Mouse (Mus musculus) limb, embryonic 10.5 days (tissue): Measurements from ENCODE around the gene Nxn. TPM values are rescaled to one million over a fixed set of nuclear protein-coding genes. Genes with fewer than 3 reads are reported as not detected.

Experiments used
- DNase-seq: peaks from one replicate; pipeline ENCODE4 v3.0.0-alpha.2; 2017; ENCODE audit warnings: low spot score
- H3K27ac ChIP-seq: fragments of 300-500 bp; sonication (generic); 2 replicates; pipeline ENCODE4 v1.5.1; 2016; ENCODE audit warnings: mild to moderate bottlenecking
- H3K27me3 ChIP-seq: fragments of 300-500 bp; sonication (generic); 2 replicates; pipeline ENCODE4 v1.6.1; 2016; ENCODE audit warnings: low read depth, mild to moderate bottlenecking; ENCODE audit not compliant: poor library complexity, severe bottlenecking
- H3K36me3 ChIP-seq: fragments of 300-500 bp; sonication (generic); 2 replicates; pipeline ENCODE4 v1.6.1; 2016; ENCODE audit warnings: mild to moderate bottlenecking, moderate library complexity
- H3K4me1 ChIP-seq: fragments of 300-500 bp; sonication (generic); 2 replicates; pipeline ENCODE4 v1.6.1; 2016
- H3K4me3 ChIP-seq: fragments of 300-500 bp; sonication (generic); 2 replicates; pipeline ENCODE4 v1.5.1; 2016; ENCODE audit warnings: mild to moderate bottlenecking, moderate library complexity
- H3K9me3 ChIP-seq: fragments of 300-500 bp; sonication (generic); replicated peaks from 2 replicates; pipeline ENCODE4 v1.6.1; 2016; ENCODE audit warnings: mild to moderate bottlenecking
- WGBS: fragments of 180-500 bp; shearing (Covaris S2); methylation state at CpG from one replicate; pipeline ENCODE4 v1.1.7; 2016; 5-methylcytosine and 5-hydroxymethylcytosine counted together
- polyA plus RNA-seq: library from polyadenylated mRNA; unstranded; fragments of >200 nt; fragmentation: Nextera tagmentation; extraction: Ambion mirVana; gene quantifications from 2 replicates; pipeline ENCODE4 v1.2.1, GENCODE M21; 2016

Nxn gene
- polyA plus RNA-seq = 53.3 and 55.7 TPM in 2 replicates

- H3K4me1 ChIP-seq = peaks cover 44% of the 10 kb centered on the region
- under 1% methylated on average over 70 of the region's 70 CpGs for WGBS
Observed at GRCm38 (mm10) chr11:76398798-76399586, at the start of gene Nxn. Gene Nxn, minus strand, starts transcription at chr11:76399140.

DNA sequence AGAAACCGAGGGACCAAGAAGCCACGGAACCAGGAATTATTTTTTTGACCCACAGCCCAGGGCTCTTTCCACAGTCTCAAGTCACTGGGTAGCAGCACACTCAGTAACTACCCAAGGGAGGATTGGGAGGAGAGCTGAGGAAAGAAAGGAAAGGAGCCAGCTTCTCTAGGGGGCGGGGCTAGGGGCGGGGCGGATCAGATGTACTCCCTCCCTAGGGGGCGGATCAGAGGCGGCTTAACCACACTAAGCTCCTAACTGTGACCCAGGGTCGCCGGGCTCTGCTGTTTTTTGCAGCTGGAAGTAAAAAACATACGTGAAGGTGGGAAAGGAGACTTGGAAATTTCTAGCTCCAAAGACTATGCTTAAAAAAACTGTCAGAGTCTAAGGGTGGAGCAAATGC, 47.3 kb upstream of the Nxn start:
- Histone ChIP-seq H3K9me3 (no peaks in the 10 kb centered on the region), H3K4me1 (peaks cover 88% of the 10 kb centered on the region), H3K27me3 (no peaks in the 10 kb centered on the region), H3K27ac (peak overlapping the region; percentile 86), H3K36me3 (peaks cover 59% of the 10 kb centered on the region), H3K4me3 (0 out of 2 replicates have a peak overlapping the region, but pooled peaks have one; percentile 3)
- peak; percentile 81 for DNase-seq
- 2% methylated on average over 10 of the region's 10 CpGs for WGBS

More at GRCm38 (mm10) chr11:76398798-76399586, at the start of gene Nxn:
- H3K36me3 ChIP-seq = peaks cover 4% of the 10 kb centered on the region
- peak within 1 kb of the TSS; percentile 88 for H3K4me3 ChIP-seq
- peak; percentile 95 for DNase-seq
- no peaks in the 10 kb centered on the region for H3K9me3 ChIP-seq
- H3K27ac ChIP-seq = peak within 1 kb of the TSS; percentile 91
- no peaks in the 10 kb centered on the region for H3K27me3 ChIP-seq

DNA sequence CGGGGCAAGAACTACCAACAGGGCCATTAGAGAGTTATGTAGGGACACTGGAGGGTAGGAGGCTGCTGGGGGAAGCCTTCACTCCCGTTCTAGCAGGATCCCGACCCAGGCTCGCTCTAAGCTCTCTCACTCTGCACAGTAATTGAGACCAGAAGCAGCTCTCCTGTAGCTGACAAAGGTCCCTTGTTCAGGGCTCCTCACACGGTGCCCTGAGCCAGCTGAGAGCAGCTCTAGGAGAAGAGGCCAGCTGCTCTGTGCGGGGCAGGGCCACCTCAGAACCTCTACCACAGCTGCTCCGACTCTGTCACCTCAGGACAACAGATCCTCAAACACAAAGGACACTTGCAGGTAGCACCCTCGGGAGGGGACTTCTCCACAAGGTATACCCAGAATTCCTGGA, 46.5 kb upstream of the Nxn start:
- WGBS = 22% methylated on average over 8 of the region's 8 CpGs
- Histone ChIP-seq H3K4me3 (0 out of 2 replicates have a peak overlapping the region, but pooled peaks have one; percentile 3), H3K36me3 (peaks cover 59% of the 10 kb centered on the region), H3K27ac (peak overlapping the region; percentile 86), H3K4me1 (peaks cover 88% of the 10 kb centered on the region), H3K9me3 (no peaks in the 10 kb centered on the region), H3K27me3 (no peaks in the 10 kb centered on the region)
- peak; percentile 59 for DNase-seq

- Histone ChIP-seq H3K36me3 (peaks cover 57% of the 10 kb centered on the region), H3K27ac (peak overlapping the region; percentile 38), H3K27me3 (no peaks in the 10 kb centered on the region), H3K4me1 (peaks cover 81% of the 10 kb centered on the region), H3K4me3 (no peak overlapping the region), H3K9me3 (no peaks in the 10 kb centered on the region)
- 48% methylated on average over 3 of the region's 3 CpGs for WGBS
- no peak for DNase-seq
Observed at GRCm38 (mm10) chr11:76439666-76440065, 40.7 kb upstream of the Nxn start.

DNA sequence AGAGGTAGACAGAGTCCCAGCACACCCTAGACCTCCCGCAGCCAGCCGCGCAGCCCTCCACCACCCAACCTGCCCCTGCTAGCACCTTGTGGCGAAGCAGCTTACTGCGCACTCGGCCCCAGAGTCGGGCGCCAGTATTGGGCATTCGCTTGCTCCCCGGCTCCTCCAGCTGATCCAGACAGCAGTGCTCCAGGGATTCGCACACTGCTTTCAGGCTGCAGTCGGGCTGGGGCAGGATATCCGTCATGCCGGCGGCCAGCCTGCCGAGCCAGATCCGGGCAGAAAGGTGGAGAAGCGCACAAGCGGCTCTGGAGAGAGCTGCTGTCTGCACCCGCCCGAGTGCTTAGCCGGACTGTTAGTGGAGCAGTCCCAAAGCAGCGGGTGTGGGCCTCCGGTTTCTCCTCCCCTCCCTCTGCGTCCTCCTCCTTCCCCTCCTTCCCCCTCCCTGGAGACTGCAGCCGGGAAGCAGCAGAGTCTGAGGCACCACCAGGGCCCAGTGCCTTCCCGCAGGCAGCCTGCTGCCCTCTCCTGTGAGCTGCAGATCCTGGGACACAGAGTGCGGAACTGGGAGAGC, 38.0 kb upstream of the Nxn start:
- peak overlapping the region; percentile 88 for H3K27ac ChIP-seq
- H3K4me3 ChIP-seq = peak overlapping the region; percentile 55
- no peaks in the 10 kb centered on the region for H3K9me3 ChIP-seq
- peak; percentile 80 for DNase-seq
- WGBS = 6% methylated on average over 28 of the region's 28 CpGs
- H3K27me3 ChIP-seq = no peaks in the 10 kb centered on the region
- H3K36me3 ChIP-seq = peaks cover 58% of the 10 kb centered on the region
- H3K4me1 ChIP-seq = peaks cover 79% of the 10 kb centered on the region

DNA sequence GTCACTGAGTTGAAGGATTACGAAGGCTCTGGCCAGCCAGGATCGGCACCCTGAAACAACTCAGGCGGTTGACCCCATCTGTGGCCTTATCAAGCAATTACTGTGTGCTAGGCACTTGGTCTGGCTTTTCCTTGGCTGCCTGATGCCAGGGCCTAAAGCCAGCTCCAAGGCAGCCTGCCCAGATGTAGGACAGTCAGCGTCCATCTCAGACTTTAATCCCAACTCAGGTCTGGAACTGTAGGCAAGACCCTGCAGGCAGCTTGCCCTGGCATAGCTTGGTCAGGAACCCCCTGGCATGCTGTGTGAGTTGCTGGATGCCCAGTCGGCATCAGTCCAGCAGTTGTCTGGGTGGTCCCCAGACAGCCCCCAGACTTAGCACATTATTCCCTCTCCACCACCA, 37.1 kb upstream of the Nxn start:
- DNase-seq = no peak

DNA sequence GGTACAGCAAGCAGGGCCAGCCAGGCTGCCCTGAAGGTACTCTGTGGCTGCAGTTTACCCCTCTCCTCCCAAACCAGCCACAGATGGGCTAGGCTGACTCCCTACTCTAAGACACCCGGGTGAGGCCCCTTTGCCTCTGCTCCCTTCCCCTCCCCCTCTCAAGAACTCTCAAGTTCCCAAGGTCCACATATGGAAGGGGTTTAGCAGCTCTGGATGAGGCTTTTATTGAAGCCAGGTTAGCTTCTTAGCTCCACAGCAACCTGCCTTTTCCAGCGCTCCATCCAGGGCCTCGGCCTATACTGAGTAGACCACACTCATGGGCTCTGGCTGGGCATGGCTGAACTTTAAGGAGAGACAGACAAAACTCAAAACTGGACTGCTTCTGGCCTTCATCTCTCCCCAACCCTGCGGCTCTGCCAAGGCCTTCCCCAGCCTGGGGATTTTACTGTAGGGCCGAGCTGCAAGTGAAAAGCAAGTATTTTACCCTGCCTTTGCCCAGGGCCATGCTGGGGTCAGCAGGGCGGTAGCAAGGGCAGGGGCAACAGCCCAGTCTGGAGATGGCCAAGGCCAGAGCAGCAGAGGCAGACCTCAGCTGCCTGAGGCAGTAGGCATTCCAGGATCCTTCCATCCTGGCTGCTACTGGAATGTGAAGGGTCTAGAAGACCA, 31.2 kb upstream of the Nxn start:
- H3K36me3 ChIP-seq = peaks cover 33% of the 10 kb centered on the region
- no peaks in the 10 kb centered on the region for H3K9me3 ChIP-seq
- peak overlapping the region; percentile 32 for H3K4me3 ChIP-seq
- 26% methylated on average over 6 of the region's 6 CpGs for WGBS
- DNase-seq = peak; percentile 73
- peak overlapping the region; percentile 93 for H3K27ac ChIP-seq
- H3K27me3 ChIP-seq = no peaks in the 10 kb centered on the region
- peaks cover 63% of the 10 kb centered on the region for H3K4me1 ChIP-seq

More for the DNA sequence above, 37.1 kb upstream of the Nxn start:
- Histone ChIP-seq H3K27me3 (no peaks in the 10 kb centered on the region), H3K27ac (peak overlapping the region; percentile 88), H3K4me1 (peaks cover 80% of the 10 kb centered on the region), H3K36me3 (peaks cover 52% of the 10 kb centered on the region), H3K9me3 (no peaks in the 10 kb centered on the region), H3K4me3 (0 out of 2 replicates have a peak overlapping the region, but pooled peaks have one; percentile 55)
- WGBS = 78% methylated on average over 5 of the region's 5 CpGs

DNA sequence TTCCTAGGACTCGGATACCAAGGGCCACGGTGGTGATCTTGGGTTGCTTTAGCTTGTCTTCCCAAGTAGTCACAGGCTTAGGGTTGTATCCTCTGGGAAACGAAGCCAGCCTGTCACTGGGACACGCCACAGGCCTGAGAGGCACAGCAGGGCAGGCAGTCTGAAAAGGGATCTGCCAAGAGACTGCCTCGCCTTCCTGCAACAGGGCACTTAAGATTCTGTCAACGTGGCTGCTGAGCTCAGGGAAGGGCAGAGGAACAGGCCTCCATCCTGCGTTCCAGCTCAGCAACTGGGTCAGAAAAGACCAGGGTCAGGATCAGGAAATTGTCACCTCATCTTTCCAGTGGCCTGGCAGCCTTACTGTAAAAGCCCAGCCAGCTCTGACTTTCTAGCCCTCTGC, 30.6 kb upstream of the Nxn start:
- Histone ChIP-seq H3K27me3 (no peaks in the 10 kb centered on the region), H3K9me3 (no peaks in the 10 kb centered on the region), H3K4me1 (peaks cover 57% of the 10 kb centered on the region), H3K4me3 (peak overlapping the region; percentile 32), H3K27ac (peak overlapping the region; percentile 93), H3K36me3 (peaks cover 39% of the 10 kb centered on the region)
- DNase-seq = no peak
- 43% methylated on average over 7 of the region's 7 CpGs for WGBS

DNA sequence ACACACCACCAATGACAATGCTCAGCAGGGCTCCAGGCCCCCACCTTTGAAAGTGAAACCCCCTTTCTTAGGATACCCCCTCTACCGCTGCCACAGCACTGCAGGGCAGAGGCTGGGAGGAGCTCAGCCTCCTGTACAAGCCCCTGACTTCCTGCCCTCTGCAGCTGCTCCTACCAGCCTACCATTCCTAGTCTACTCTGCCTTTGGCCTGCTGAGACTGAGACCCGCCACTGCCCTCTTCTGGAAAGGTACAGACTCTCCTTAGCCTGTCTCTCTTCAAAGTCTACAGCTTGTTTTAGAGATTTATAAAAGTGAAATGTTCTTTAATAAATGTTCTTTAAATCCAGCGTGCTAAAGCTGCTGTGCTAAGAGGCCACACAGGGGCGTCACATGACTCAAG, 30.1 kb upstream of the Nxn start:
- peak; percentile 48 for DNase-seq
- 57% methylated on average over 4 of the region's 4 CpGs for whole genome bisulfite sequencing
- no peaks in the 10 kb centered on the region for H3K27me3 ChIP-seq
- H3K36me3 ChIP-seq = peaks cover 41% of the 10 kb centered on the region
- H3K27ac ChIP-seq = peak overlapping the region; percentile 93
- no peak overlapping the region for H3K4me3 ChIP-seq
- peaks cover 52% of the 10 kb centered on the region for H3K4me1 ChIP-seq
- no peaks in the 10 kb centered on the region for H3K9me3 ChIP-seq

DNA sequence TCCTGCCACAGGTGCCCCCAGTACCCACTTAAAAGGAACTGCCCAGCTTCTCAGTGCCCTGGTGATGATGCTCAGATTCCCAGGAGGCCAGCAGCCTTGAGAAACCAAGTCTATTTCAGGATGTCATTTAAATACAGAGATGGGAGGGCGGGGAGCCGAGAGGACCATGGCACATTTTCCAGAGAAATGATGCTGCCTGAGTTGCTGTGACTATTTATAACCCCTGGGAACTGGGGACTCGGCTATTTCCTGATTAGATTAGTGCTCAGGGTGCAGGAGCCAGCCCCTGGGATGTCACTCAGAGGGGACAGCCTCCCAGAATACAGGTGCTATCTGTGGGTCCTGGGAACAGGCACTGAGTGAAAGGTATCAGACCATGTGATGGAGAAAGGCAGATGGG, 28.8 kb upstream of the Nxn start:
- 78% methylated on average over 3 of the region's 3 CpGs for WGBS

DNA sequence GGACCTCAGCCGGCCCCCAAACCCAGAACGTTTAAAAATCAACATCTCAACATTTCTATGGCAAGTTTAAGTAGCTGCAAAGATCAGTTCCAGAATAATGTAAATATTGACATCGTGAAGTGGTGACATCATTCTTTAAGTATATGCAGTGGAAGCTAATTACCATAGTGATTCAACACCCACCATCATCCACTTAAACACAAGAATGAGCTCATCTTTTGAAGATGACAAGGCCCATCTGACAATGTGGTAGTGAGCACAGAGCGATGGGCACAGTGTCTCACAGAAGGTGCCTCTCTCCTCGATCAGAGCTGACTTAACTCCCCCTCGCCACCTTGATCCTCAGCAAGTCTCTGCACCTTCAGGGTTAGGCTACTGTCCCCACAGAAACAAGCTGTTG, 26.8 kb upstream of the Nxn start:
- WGBS = 89% methylated on average over 6 of the region's 6 CpGs
- no peaks in the 10 kb centered on the region for H3K27me3 ChIP-seq
- H3K4me1 ChIP-seq = peaks cover 34% of the 10 kb centered on the region
- no peak for DNase-seq
- no peak overlapping the region for H3K4me3 ChIP-seq
- H3K36me3 ChIP-seq = peaks cover 51% of the 10 kb centered on the region
- no peaks in the 10 kb centered on the region for H3K9me3 ChIP-seq
- no peak overlapping the region for H3K27ac ChIP-seq

More for the DNA sequence above, 28.8 kb upstream of the Nxn start:
- H3K27me3 ChIP-seq = no peaks in the 10 kb centered on the region
- no peak overlapping the region for H3K27ac ChIP-seq
- H3K36me3 ChIP-seq = peaks cover 42% of the 10 kb centered on the region
- DNase-seq = no peak
- no peak overlapping the region for H3K4me3 ChIP-seq
- H3K9me3 ChIP-seq = no peaks in the 10 kb centered on the region
- peaks cover 51% of the 10 kb centered on the region for H3K4me1 ChIP-seq

DNA sequence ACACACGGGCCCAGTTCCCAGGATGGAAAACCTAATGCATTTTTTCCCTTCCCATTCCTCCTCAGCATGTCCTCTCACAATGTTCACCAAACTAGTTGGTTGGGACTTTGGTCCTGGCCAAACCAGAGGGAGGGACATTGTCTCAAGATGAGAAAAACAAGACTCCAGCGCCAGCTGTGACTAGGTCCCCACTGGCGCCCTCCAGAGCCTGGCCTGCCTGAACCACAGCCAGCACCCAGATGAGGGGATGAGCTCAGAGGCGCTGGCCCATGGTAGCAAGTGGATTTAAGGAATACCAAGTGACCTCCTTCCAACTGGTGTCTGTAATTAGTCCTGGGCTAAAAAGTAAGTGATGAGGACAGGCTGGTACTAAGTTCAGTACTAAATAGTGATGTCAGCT, 22.0 kb upstream of the Nxn start:
- Histone ChIP-seq H3K4me1 (peaks cover 33% of the 10 kb centered on the region), H3K9me3 (no peaks in the 10 kb centered on the region), H3K27me3 (no peaks in the 10 kb centered on the region), H3K36me3 (peaks cover 98% of the 10 kb centered on the region), H3K27ac (no peak overlapping the region), H3K4me3 (no peak overlapping the region)
- WGBS = 72% methylated on average over 4 of the region's 4 CpGs
- no peak for DNase-seq

GRCm38 (mm10) chr11:76419179-76419578, 20.2 kb upstream of the Nxn start:
- H3K9me3 ChIP-seq = no peaks in the 10 kb centered on the region
- H3K4me3 ChIP-seq = no peak overlapping the region
- H3K36me3 ChIP-seq = peaks cover 99% of the 10 kb centered on the region
- 60% methylated on average over 4 of the region's 4 CpGs for WGBS
- H3K4me1 ChIP-seq = peaks cover 41% of the 10 kb centered on the region
- no peak overlapping the region for H3K27ac ChIP-seq
- H3K27me3 ChIP-seq = no peaks in the 10 kb centered on the region
- no peak for DNase-seq
